Mouse (Mus musculus) ZHBTc4 (cell line): Measurements from ENCODE around the gene F10.
"Not testable (repeated sequence)": the region's sequence is repeated elsewhere in the genome, so short reads cannot be mapped to it uniquely, and the experiment has no call there.

Experiments
- DNase-seq: peaks from one replicate; pipeline ENCODE4 v3.0.0-alpha.2; 2011; ENCODE audit warnings: low read depth, low spot score

The F10 gene

GRCm38 (mm10) chr8:13060441-13061150, 23.5 kb downstream of the F10 start, which contains the start of gene Proz:
TSS of gene Proz (plus strand) at chr8:13060914.
- no peak for DNase-seq

GRCm38 (mm10) chr8:13063112-13063511, 26.0 kb downstream of the F10 start:
- DNase-seq, result no peak

GRCm38 (mm10) chr8:13073255-13073654, 36.1 kb downstream of the F10 start:
- no peak for DNase-seq

GRCm38 (mm10) chr8:13075044-13075443, 37.9 kb downstream of the F10 start:
- no peak for DNase-seq

- not testable (repeated sequence) for DNase-seq
Measured at GRCm38 (mm10) chr8:13075579-13075978, 38.5 kb downstream of the F10 start.

GRCm38 (mm10) chr8:13077542-13077941, 40.4 kb downstream of the F10 start:
- DNase-seq, result no peak

- DNase-seq, result peak; percentile 95
Measured at GRCm38 (mm10) chr8:13104691-13105086, 67.6 kb downstream of the F10 start.

- DNase-seq, result peak; percentile 99
Measured at GRCm38 (mm10) chr8:13105087-13105881, 68.2 kb downstream of the F10 start, which contains the start of the genes Pcid2 and Cul4a. TSS of gene Pcid2 (minus strand) at chr8:13105459. TSS of gene Cul4a (plus strand) at chr8:13105621.

- peak; percentile 51 for DNase-seq
Measured at GRCm38 (mm10) chr8:13105908-13106551, 68.9 kb downstream of the F10 start.
